Mouse (Mus musculus): ENCODE results near the gene Impdh1. TPM values are rescaled to one million over a fixed set of nuclear protein-coding genes. Genes with fewer than 3 reads are reported as not detected.
A peak's percentile ranks its signal among the peaks of the same experiment; 100 is the strongest.

Gene Impdh1
- polyA plus RNA-seq, 1 experiment from 2014 or later, result 60.8 TPM

DNA sequence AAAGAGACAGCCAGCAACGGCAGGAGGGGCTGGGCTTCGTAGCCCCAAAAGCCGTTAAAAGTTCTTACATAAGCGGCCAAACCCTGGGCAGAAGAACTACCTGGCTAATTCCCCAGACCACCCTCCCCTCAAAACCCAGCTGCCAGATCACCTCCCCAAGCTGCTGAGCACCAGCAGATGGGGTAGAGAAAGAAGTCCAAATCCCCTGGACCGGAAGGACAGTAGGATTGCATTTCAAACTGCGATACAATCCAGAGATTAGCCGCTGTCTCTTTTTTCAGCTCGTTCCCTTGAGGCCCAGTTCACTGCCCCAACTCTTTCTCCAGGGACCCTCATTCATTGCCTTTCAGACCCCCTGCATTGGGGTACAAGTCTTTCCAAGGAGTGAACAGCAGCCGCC, 983 bp downstream of the Impdh1 start:
- ATAC-seq (ENCODE audit: low FRiP score), result no peak
- H3K9me3 ChIP-seq (ENCODE audit: control insufficient read depth, low read length), result no peaks in the 10 kb centered on the region
- H3K4me1 ChIP-seq (replicated peaks; ENCODE audit: control insufficient read depth, insufficient read depth, low read length), result peaks cover 33% of the 10 kb centered on the region
- H3K4me3 ChIP-seq (replicated peaks; ENCODE audit: low read length), result peak overlapping the region; percentile 76
- WGBS, result 5% methylated on average over 9 of the region's 9 CpGs
- H3K27ac ChIP-seq, result no peak overlapping the region
- H3K36me3 ChIP-seq (replicated peaks; ENCODE audit: control insufficient read depth, insufficient read depth), result no peaks in the 10 kb centered on the region
- DNase-seq (ENCODE audit: low spot score), result no peak
- peak overlapping the region; percentile 69 for H3K9ac ChIP-seq
- H3K4me2 ChIP-seq (replicated peaks), result peak overlapping the region; percentile 98
- H3K27me3 ChIP-seq (ENCODE audit: control insufficient read depth, insufficient read depth, low read length), result peaks cover 14% of the 10 kb centered on the region; the same call in 1 of the 2 replicates

DNA sequence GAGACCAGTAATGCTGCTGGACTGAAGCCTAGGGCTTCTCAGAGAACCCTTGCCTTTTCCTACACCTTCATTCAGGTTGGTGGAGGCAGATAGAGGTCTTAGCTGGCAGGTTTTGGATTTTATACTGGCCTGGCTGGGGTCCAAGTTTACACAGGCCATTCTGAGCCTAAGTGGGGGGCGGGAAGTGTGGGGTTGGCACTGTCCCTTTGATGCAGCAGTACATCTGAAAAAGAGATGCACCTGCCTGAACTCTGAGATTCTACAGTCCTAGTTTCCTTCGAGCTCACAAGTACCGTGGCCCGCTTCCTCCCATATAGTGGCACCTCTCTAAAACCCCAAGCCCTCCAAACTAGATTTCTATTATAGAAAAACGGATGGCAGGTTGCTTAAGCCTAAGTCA, 1.4 kb downstream of the Impdh1 start:
- DNase-seq (ENCODE audit: low spot score), result no peak
- no peak for ATAC-seq (ENCODE audit: low FRiP score)
- Histone ChIP-seq H3K27ac (no peak overlapping the region), H3K9ac (peak overlapping the region; percentile 69; the same call in 1 of the 2 replicates), H3K36me3 (replicated peaks; ENCODE audit: control insufficient read depth, insufficient read depth) (no peaks in the 10 kb centered on the region), H3K4me2 (replicated peaks) (peak overlapping the region; percentile 98), H3K4me3 (replicated peaks; ENCODE audit: low read length) (peak overlapping the region; percentile 76; the same call in 1 of the 2 replicates), H3K9me3 (ENCODE audit: control insufficient read depth, low read length) (no peaks in the 10 kb centered on the region), H3K4me1 (replicated peaks; ENCODE audit: control insufficient read depth, insufficient read depth, low read length) (peaks cover 37% of the 10 kb centered on the region), H3K27me3 (ENCODE audit: control insufficient read depth, insufficient read depth, low read length) (peaks cover 14% of the 10 kb centered on the region; the same call in 1 of the 2 replicates)
- 39% methylated on average over 5 of the region's 5 CpGs for WGBS

DNA sequence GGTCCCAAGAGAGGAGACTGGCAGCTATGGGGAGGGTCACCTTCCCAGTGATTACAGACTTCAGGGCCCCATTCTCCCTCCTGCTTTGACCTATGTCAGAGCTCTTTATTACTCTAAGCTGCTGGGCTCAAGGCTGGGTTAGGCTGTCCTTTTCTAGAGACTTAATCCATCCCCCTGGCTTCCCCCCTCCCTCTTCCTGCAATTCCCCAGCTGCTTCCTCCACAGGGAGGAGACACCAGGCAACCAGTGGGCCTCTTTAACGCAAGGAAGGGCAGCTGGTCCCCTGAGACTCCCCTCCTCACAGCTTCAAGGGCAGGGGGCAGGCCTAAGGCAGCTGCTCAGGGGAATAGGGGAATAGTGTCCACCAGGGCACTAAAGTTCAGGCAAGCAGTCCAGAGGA, 1.9 kb downstream of the Impdh1 start:
- H3K4me3 ChIP-seq (replicated peaks; ENCODE audit: low read length), result no peak overlapping the region
- 0 out of 2 replicates have a peak overlapping the region, but pooled peaks have one; percentile 98 for H3K4me2 ChIP-seq (replicated peaks)
- peaks cover 37% of the 10 kb centered on the region for H3K4me1 ChIP-seq (replicated peaks; ENCODE audit: control insufficient read depth, insufficient read depth, low read length)
- no peak overlapping the region for H3K9ac ChIP-seq
- no peaks in the 10 kb centered on the region for H3K36me3 ChIP-seq (replicated peaks; ENCODE audit: control insufficient read depth, insufficient read depth)
- no peak for ATAC-seq (ENCODE audit: low FRiP score)
- 16% methylated on average over 1 of the region's 1 CpGs for WGBS
- H3K27me3 ChIP-seq (ENCODE audit: control insufficient read depth, insufficient read depth, low read length), result peaks cover 14% of the 10 kb centered on the region; the same call in 1 of the 2 replicates
- H3K9me3 ChIP-seq (ENCODE audit: control insufficient read depth, low read length), result no peaks in the 10 kb centered on the region
- DNase-seq (ENCODE audit: low spot score), result no peak
- no peak overlapping the region for H3K27ac ChIP-seq

DNA sequence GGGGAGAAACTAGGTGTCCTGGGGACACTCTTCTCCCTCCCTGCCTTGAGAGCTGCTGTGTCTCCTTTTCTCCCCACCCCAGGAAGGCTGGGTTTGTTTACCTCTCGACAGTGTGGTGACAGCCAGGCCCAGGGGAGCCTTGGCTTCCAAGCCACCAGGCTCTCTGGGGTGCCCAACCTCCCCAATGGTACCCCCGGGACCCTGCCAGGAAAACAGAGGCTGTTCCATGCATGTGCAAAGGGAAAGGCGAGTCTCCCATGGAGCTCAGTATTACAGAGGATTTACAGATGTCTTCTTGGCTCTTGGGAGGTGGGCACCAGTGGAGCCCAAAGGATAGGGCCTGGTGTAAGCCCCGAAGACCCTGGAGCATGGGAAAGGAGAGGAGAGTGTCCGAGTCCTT, 2.7 kb downstream of the Impdh1 start:
- no peaks in the 10 kb centered on the region for H3K9me3 ChIP-seq (ENCODE audit: control insufficient read depth, low read length)
- ATAC-seq (ENCODE audit: low FRiP score) (no peak), DNase-seq (ENCODE audit: low spot score) (no peak)
- H3K4me1 ChIP-seq (replicated peaks; ENCODE audit: control insufficient read depth, insufficient read depth, low read length), result peaks cover 42% of the 10 kb centered on the region
- H3K36me3 ChIP-seq (replicated peaks; ENCODE audit: control insufficient read depth, insufficient read depth), result no peaks in the 10 kb centered on the region; the same call in 1 of the 2 replicates
- H3K4me3 ChIP-seq (replicated peaks; ENCODE audit: low read length), result no peak overlapping the region
- H3K9ac ChIP-seq, result no peak overlapping the region
- H3K27me3 ChIP-seq (ENCODE audit: control insufficient read depth, insufficient read depth, low read length), result peaks cover 14% of the 10 kb centered on the region; the same call in 1 of the 2 replicates
- no peak overlapping the region for H3K27ac ChIP-seq
- WGBS, result 49% methylated on average over 5 of the region's 5 CpGs
- H3K4me2 ChIP-seq (replicated peaks), result no peak overlapping the region

DNA sequence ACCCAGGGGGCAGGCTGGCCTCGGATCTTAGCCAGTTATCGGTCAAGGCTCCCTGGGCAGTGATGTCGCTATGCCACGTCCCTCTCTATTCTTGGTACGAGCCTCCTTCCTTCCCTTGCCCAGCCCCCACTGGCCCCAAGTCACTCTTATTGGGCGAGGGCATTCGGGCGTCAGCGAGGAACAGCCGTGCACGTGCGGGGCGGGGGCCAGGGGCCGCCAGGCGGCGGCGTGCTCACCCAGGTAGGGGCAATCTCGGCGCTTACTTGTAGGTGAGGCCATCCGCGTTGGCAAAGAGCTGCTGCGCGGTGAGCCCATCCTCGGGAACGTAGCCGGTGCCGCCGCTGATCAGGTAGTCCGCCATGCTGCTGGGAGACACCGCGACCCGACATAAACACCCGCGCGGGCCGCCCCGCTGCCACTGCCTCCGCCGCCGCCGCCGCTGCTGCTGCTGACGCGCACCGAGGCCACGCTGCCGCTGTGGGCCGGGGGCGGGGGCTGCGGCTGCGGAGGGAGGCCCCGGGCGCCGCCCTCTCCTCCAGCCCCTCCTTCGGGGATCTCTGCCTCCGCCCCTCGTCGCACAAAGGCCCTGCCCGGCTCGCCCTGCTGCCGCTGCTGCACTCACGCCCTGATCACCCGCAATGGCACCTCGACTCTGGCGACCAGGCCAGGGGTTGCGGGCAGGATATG, 4.2 kb downstream of the Impdh1 start:
- DNase-seq (ENCODE audit: low spot score) (peak; percentile 71), ATAC-seq (ENCODE audit: low FRiP score) (peak; percentile 85)
- Histone ChIP-seq H3K27ac (peak overlapping the region; percentile 79), H3K4me3 (replicated peaks; ENCODE audit: low read length) (peak overlapping the region; percentile 68), H3K9ac (peak overlapping the region; percentile 78), H3K4me2 (replicated peaks) (peak overlapping the region; percentile 79), H3K9me3 (ENCODE audit: control insufficient read depth, low read length) (no peaks in the 10 kb centered on the region), H3K36me3 (replicated peaks; ENCODE audit: control insufficient read depth, insufficient read depth) (peaks cover 4% of the 10 kb centered on the region), H3K4me1 (replicated peaks; ENCODE audit: control insufficient read depth, insufficient read depth, low read length) (peaks cover 42% of the 10 kb centered on the region), H3K27me3 (ENCODE audit: control insufficient read depth, insufficient read depth, low read length) (peaks cover 14% of the 10 kb centered on the region; the same call in 1 of the 2 replicates)
- under 1% methylated on average over 52 of the region's 66 CpGs for WGBS

DNA sequence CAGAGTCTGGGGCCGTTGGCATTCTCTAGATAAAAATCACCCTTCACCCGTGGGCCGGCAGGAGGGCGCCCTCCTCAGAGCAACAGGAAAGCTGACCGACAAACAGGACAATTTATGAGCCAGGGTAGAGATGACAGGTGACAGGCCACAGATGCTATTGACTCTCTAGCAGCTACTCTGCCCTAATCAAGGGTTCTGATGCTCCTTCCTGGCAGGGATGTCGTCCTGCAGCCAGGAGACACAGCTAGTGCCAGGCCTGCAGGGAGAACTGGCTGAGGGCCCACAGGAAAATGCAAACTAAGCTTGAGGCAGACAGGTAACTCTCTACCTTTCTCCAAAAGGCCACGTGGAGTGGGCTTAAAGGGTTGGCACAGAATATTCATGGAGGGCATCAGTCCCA, 5.0 kb downstream of the Impdh1 start:
- Histone ChIP-seq H3K4me1 (replicated peaks; ENCODE audit: control insufficient read depth, insufficient read depth, low read length) (peaks cover 42% of the 10 kb centered on the region), H3K36me3 (replicated peaks; ENCODE audit: control insufficient read depth, insufficient read depth) (peaks cover 12% of the 10 kb centered on the region), H3K27ac (peak overlapping the region; percentile 79), H3K9me3 (ENCODE audit: control insufficient read depth, low read length) (no peaks in the 10 kb centered on the region), H3K4me2 (replicated peaks) (peak overlapping the region; percentile 79), H3K27me3 (ENCODE audit: control insufficient read depth, insufficient read depth, low read length) (peaks cover 14% of the 10 kb centered on the region; the same call in 1 of the 2 replicates), H3K9ac (peak overlapping the region; percentile 78), H3K4me3 (replicated peaks; ENCODE audit: low read length) (peak overlapping the region; percentile 68)
- ATAC-seq (ENCODE audit: low FRiP score) (peak; percentile 2; the same call in 1 of the 2 replicates), DNase-seq (ENCODE audit: low spot score) (no peak)
- 30% methylated on average over 7 of the region's 7 CpGs for WGBS

DNA sequence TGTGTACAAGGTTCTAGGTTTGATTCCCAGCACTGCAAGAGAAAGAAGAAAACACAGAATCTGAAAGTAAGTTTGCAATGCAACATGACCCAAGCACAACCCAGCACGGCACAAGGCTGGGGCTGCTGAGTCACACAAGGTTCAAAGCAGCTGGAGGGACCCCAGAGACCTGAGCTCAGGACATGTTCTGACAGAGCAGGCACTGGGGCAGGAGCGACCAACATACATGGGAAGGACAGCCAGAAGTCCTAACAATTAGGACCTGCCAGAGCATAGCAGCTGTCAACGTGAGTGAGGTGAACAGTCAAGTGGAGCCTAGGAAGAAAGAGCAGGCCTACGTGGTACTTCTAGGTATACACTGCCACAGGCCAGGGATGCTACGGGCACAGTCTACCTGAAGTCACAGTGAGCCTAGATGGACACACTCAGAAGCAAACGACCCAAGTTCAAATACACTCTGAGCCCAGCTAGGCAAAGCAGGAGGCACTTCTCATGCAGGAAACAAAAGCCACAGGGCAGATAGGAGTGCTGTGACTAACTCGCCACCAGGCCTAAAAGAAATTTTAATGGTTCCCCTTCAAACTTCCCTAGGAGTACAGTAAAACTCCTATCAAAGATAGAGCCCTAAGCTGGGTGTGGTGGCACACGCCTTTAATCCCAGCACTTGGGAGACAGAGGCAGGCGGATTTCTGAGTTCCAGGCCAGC, 5.8 kb downstream of the Impdh1 start:
- peak overlapping the region; percentile 68; the same call in 1 of the 2 replicates for H3K4me3 ChIP-seq (replicated peaks; ENCODE audit: low read length)
- ATAC-seq (ENCODE audit: low FRiP score), result no peak

DNA sequence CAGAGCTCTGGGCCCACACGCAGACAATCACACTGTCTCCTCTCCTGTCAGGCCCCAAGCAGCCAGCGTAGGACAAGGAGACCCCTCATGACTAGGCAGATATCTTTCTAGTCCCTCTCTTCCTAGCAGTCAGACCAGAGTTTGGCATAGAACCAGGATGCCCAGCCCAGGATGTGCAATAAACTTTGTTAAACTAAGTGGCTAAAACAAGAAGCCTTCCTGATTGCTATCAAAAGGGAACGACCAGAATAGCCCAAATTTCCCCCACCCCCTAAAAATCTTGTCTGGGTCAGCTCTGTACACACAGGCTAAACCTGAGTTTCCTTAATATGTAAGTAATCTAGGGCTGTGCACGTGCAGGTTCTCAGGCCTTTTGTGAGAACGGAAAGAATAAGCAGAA, 8.0 kb downstream of the Impdh1 start:
- no peak for DNase-seq (ENCODE audit: low spot score)
- H3K36me3 ChIP-seq (replicated peaks; ENCODE audit: control insufficient read depth, insufficient read depth), result peaks cover 37% of the 10 kb centered on the region
- H3K27me3 ChIP-seq (ENCODE audit: control insufficient read depth, insufficient read depth, low read length), result no peaks in the 10 kb centered on the region
- H3K4me1 ChIP-seq (replicated peaks; ENCODE audit: control insufficient read depth, insufficient read depth, low read length), result peaks cover 28% of the 10 kb centered on the region
- H3K9ac ChIP-seq, result no peak overlapping the region
- H3K9me3 ChIP-seq (ENCODE audit: control insufficient read depth, low read length), result no peaks in the 10 kb centered on the region
- no peak overlapping the region; the same call in 1 of the 2 replicates for H3K4me2 ChIP-seq (replicated peaks)
- H3K27ac ChIP-seq, result no peak overlapping the region
- WGBS, result 82% methylated on average over 5 of the region's 5 CpGs
- no peak overlapping the region for H3K4me3 ChIP-seq (replicated peaks; ENCODE audit: low read length)
- ATAC-seq (ENCODE audit: low FRiP score), result no peak

More for the DNA sequence above, 5.8 kb downstream of the Impdh1 start:
- Histone ChIP-seq H3K27me3 (ENCODE audit: control insufficient read depth, insufficient read depth, low read length) (peaks cover 12% of the 10 kb centered on the region; the same call in 1 of the 2 replicates), H3K4me2 (replicated peaks) (peak overlapping the region; percentile 79), H3K9ac (no peak overlapping the region), H3K9me3 (ENCODE audit: control insufficient read depth, low read length) (no peaks in the 10 kb centered on the region), H3K27ac (no peak overlapping the region), H3K36me3 (replicated peaks; ENCODE audit: control insufficient read depth, insufficient read depth) (peaks cover 18% of the 10 kb centered on the region), H3K4me1 (replicated peaks; ENCODE audit: control insufficient read depth, insufficient read depth, low read length) (peaks cover 37% of the 10 kb centered on the region)
- 79% methylated on average over 9 of the region's 9 CpGs for WGBS
- DNase-seq (ENCODE audit: low spot score), result no peak

DNA sequence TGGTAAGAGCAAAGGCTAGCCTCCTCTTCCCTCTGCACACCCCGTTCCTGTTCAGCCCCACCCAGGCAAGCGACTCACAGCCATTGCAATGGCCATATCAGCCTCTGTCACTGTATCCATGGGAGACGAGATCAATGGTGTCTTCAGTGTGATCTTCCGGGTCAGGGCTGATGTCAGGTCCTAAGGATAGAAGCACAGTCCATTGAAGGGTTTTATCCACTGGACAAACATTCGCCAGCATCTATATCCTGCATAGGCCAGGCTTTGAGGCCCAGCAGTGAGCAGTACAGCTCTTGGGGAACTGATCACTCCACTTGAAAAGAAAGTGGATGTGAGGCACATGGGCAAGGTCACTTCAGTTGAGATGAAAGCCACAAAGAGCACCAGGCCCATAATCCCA, 9.1 kb downstream of the Impdh1 start:
- no peak for DNase-seq (ENCODE audit: low spot score)
- H3K4me2 ChIP-seq (replicated peaks), result no peak overlapping the region
- WGBS, result 89% methylated on average over 5 of the region's 5 CpGs
- H3K9ac ChIP-seq, result no peak overlapping the region
- H3K9me3 ChIP-seq (ENCODE audit: control insufficient read depth, low read length), result no peaks in the 10 kb centered on the region
- ATAC-seq (ENCODE audit: low FRiP score), result no peak
- H3K27me3 ChIP-seq (ENCODE audit: control insufficient read depth, insufficient read depth, low read length), result no peaks in the 10 kb centered on the region
- H3K36me3 ChIP-seq (replicated peaks; ENCODE audit: control insufficient read depth, insufficient read depth), result peaks cover 49% of the 10 kb centered on the region
- no peak overlapping the region for H3K4me3 ChIP-seq (replicated peaks; ENCODE audit: low read length)
- H3K4me1 ChIP-seq (replicated peaks; ENCODE audit: control insufficient read depth, insufficient read depth, low read length), result peaks cover 21% of the 10 kb centered on the region
- H3K27ac ChIP-seq, result no peak overlapping the region
